Mouse (Mus musculus) brain, adult 10 weeks (tissue): ENCODE results near the gene 4930583I09Rik. TPM values are rescaled to one million over a fixed set of nuclear protein-coding genes. Genes with fewer than 3 reads are reported as not detected.

Source experiments
- polyA plus RNA-seq: library from polyadenylated mRNA; stranded (reverse); fragments of 350-450 nt; fragmentation: Illumina TruSeq; extraction: RNeasy Lipid Tissue Mini Kit (QIAGEN cat#74804); gene quantifications from one replicate; pipeline ENCODE4 v1.2.3, GENCODE M21; 2015; ENCODE audit warnings: low read depth, low replicate concordance

4930583I09Rik gene
- polyA plus RNA-seq = not detected

GRCm38 (mm10) chr17:64835928-64836327, at the start of gene 4930583I09Rik:
TSS of gene 4930583I09Rik (minus strand) at chr17:64836071.

Other genes with a start within 250 kb of the 4930583I09Rik start
- 8.8 TPM for gene Man2a1, start 235.3 kb downstream of the 4930583I09Rik start, polyA plus RNA-seq